Mouse (Mus musculus) frontal cortex, postnatal 10 days (tissue): ENCODE data around the gene Epb41l5.

Source experiments
- DNase-seq, 2 experiments: peaks; one replicate each; pipeline ENCODE4 v3.0.0; 2022; ENCODE audit warnings: low spot score in 2 of 2, mixed read lengths in 1 of 2

Gene Epb41l5

DNA sequence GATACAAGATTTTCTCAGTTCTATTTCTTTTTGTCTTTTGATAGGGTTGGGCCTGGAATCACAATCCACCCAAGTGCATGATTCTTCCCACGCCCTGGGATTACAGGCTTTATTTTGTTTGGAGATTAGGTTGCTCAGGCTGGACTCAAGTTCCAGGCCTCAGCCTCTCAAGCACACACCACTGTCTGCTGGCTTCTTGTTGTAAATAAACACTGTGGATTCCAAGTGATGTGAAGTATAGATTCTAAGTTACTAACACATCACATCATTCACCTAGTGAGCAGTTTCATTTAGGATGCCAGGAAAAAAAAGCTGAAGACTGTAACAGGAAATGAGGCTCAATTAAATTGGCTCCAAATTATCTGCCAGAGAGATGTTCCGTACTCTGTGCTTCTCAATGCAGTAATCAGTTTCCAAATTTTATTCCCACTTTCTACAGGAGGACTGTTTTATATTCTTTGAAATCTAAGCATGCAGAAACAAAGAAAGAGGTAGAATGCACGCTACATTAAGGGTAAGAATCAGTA, 51.8 kb downstream of the Epb41l5 start:
- no peak for DNase-seq

DNA sequence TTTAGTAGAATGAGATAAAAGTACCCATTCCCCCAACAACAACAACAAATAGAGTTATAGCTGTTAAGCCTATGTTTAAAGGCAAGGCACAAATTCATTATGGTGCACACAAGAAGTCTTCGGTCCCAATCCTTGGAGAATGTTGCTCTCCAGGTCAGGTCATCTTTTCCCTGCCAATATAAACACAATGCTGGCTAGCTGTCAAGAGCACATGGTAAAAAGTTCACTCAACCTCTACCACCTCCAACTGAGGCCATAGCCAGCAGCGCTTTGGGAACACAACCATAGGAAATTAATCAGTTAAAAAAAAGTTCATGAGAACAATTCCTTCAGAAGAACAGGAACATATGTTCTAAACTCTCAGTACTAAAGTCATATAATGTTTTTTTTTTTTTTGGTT, 58.8 kb downstream of the Epb41l5 start:
- no peak for DNase-seq

DNA sequence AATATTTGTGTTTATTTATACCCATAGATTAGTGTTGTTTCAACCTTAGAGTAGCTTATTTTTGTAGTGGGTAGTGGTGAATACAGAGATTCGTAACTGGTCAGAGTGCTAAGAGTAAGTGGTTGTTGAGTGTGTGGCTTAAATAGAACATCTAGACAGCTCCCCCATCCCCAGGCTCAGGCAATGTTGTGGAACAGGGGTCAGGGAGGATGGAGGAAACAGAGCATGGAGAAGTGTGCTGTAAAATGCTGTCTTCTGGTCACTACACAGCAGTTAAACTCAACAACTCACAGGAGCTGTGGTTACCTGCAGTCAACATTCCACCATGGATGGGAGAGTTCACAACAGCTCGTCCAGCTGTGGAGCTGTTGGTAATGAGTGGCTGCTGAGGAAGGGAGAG, 63.8 kb downstream of the Epb41l5 start:
- DNase-seq = no peak

DNA sequence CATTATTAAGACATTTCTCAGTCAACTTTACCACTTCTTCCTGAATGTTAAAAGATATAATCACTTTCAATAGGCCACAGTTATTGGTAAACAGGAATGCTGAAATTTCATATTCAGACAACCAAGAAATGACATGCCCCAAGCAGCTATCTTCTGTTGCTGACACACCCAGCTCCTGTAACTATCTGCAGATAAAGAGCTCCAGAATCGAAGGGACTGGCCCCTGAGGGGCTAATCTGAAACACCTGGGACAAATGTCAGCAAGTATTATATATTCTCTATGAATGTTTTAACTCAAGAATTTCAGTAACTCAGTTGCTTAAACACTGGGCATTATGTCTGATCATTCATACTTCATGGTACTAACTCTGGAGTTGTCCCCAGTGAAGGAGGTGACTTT, 78.7 kb downstream of the Epb41l5 start:
- DNase-seq = no peak

DNA sequence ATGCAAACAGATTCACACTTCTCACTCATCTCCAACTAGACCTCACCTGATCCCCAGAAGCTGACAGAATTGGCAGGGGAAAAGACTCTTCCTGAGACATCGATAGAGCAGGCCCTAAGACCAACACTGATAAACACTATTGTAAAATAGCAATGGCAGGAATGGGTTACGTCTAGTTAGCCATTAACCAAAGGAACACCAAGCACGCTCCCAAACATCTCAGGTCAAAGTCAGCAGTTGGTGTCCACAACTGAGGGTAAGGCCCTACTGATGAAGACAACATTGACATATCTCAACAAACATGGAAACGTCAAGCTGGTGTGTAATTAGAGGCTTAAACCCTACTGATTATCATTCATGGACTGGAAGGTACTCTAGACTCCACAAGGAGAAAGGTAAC, 83.3 kb downstream of the Epb41l5 start:
- no peak for DNase-seq

DNA sequence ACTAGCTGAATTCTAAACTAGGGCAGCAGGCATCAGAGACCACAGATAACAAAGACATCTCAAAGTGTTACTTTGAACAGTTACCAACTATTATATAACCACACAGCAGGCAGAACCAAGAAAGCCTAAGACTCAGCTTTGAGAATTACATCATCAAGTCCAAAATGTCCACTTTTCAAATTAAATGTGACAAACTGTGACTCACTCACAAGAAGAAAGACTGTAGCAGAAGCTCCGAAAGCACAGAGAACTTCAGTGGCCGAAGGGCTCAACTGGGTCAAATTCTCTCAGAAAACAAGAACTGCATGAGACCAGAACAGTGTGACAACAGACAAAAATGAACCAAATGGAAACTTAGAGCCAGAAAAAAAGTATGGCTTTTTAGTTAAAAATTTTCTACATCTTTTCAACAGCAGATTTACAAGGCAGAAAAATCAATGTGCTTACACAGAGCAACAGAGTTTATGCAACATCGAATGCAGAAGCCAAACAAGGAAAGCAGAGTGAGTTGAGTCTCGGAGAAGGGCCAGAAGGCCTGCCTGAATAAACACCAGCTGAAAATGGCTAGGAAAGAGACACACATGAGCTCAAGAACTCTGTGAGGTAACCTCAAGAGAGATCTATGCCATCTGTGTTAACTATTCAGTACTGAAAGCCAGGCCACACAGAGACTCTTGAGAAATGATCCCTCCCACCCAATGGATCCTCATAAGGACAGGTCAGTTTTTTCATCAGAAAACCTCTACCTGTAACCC, 91.0 kb downstream of the Epb41l5 start:
- DNase-seq = no peak

DNA sequence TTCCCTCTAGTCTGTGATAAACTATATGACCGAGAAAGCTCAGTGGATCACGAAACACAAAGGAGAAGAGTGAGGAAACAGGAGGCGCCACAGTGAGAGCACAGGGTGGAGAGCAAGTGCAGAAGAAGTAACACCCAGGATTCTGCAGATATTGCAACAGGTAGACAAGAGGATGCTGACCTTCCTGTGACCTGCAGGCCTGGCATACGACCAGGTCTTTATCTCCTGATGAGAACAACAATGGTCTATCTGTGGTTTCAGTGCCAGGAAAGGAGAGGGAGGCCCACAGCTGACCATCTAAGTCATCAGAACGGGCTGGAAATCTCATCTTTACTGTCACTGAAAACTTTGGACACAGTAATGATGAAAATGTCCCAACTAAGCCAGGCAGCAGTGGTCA, 93.1 kb downstream of the Epb41l5 start:
- no peak for DNase-seq

DNA sequence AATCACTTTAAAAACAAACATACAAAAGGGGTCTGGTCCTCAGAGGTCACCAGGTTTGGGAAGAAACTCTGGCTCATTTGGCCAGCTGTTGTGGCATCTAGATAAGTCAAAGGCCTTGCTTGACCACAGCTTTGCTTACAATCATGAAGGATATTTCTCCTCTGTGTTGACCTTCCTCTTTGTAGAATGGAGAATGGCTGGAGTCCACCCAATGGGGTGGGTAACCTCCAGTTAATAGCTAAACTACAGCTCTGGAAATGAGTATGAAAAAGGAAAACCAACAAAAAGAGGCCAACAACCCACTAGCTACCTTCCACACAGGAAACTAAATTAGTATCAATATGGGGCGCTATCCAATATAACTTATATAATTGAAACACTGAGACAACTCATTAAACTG, 97.1 kb downstream of the Epb41l5 start:
- DNase-seq = no peak

DNA sequence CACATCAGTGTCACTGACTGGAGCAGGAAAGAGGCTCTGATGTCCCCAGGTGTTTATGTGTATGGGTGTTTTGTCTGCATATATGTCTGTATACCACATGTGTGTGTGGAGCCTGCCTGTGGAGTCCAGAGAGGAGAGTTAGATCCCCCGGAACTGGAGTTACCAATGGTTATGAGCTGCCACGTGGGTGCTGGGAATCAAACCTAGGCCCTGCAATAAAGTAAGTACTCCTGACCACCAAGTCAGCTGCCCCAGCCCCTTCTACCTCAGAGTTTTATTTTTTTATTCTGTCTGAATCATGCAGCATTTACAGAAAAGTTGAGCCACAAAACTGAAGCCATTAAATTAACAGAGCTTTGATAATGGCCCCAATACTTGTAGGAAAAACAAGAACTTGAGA, 98.7 kb downstream of the Epb41l5 start:
- DNase-seq = no peak

DNA sequence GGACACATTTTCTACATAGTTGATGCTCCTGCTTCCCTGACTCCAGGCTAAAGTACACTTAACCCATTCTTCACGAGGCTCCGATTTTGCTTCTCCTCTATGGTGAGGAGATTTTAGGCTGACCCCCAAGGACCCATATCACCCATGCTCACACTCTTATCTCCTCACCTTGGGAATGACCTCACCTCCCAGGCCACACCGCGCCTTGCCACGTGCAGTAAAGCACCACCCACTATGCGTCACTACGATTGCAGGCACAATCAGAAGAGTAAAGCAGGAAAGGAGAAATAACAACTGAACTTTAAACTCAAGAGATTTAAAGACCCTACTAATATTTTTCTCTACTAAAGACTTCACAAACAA, 99.5 kb downstream of the Epb41l5 start:
- DNase-seq = no peak

DNA sequence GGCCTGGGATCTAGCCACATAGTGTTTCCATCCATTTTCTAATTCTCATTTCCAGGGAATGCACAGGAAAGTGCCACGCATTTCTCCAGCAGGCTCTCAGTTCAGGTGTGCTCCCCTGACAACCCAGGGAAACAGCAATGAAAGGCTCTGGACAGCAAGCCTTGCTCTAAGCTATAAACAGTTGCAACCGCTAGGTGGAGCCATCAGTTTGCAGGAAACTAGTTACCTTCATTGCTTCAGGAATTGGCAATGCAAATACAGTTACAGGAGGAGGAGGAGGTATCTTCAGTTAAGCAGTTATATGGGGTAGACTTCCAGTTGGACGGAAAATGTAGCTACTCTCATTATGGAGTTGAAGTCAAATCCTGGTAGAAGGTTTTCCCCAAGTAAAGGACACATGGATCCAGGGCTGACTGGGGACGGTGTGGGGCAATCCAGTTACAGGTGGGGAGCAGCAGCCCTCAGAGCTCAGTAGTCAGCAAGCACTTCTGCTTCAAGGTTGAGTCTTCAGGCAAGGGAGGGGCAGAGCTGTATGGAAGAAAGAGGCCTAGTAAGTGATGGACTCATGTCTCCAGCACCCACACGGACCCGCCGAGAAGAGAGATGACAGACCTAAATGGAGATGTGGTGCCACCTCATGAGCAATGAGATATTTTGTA, 100.0 kb downstream of the Epb41l5 start:
- peak; percentile 48 to 78 for DNase-seq

DNA sequence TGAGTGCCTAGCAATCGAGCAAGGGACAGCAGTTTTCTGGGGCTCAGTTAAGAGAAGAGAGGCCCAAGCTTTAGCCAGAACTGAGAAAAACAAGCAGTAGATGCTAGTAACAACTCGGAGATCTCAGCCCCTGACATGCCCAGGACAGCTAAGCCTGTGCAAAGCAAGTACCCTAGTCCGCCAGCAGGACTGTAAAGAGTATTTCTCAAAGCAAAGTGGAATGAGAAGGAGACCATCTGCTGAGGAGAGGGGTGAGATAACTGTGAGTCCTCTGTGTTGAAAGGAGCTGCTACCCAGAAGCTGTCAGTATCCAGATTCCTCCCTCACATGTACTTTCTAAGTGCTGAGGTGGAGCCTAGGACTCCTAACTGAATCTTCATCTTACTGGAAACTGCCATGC, 102.3 kb downstream of the Epb41l5 start:
- peak in 1 of 2 experiments; percentile 5 for DNase-seq

DNA sequence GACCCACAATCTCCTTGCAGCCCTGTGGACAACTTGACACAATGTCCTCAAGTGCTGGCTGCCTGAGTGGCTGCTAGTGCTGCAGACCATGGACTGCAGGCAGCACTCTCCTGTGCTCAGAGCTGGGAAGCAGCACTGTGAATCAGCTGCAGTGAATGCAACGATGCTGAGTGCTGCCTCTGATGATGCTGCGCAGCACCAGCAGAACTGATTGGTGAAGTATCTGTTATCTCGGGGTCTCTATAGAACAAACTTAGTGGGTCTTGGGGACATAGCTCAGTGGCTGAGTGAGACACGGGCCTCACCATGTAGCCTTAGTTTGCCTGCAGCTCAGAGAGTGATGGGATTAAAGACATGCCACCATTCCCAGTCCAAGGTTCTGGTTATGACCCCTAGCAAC, 103.1 kb downstream of the Epb41l5 start:
- DNase-seq = peak in 1 of 2 experiments; percentile 2

DNA sequence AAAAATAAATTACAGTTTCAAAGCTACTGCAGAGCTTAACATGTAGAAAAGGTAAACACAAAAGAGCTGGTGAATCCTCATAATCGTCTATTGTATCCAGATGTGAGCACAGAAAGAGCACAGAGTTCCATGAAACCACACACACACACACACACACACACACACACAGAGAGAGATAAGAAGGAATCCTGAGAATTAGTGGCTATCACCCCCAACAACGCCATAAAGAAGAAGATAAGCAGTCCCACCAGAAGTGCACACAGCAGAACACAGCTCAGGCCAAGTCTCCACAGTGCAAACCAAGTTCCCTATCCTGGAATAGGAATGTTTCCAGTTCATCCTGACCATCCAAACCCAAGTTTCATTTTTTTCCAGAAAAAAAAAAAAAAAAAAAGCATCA, 103.6 kb downstream of the Epb41l5 start:
- no peak for DNase-seq

DNA sequence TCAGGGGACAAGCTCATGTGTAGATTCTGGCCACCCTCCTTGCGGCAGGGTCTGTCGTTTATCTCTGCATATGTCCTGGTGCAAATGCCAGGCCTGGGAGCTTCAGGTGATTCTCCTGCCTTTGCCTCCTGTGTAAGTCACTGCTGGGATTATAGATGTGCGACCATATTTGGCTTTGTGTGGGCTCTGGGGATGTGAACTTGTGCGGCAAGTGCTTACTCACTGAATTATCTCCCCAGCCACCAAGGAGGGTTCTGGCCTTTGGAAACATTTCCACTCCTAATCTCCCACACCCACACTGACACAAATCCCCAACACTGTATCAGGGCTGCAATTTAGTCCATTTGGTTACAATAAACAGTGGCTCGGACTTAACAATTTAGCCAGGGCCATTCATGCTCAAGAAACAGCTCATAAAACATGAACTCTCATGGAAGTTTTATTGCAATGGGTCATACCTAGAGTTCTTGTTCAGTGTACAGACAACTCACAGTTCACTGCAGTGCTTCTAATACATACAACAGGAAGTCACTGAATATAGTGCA, 104.1 kb downstream of the Epb41l5 start:
- DNase-seq = no peak

DNA sequence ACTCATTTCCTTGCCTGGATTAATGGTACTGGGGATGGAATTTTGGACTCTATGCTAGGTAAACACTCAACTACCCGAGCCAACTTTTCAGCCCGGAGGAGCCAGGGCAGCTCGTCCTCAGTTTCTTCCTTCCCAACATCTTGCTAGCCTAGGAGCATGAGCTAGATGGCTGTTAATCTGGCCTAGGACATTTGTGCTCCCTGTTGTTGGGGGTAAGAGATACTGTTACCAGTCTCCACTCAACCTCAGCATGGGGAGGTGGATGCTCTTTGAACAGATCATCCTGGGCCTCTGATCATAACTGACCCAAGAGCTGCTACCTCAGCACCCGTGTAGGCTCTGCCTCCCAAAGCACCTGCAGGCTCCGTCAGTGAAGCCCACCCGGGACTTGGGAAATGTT, 105.5 kb downstream of the Epb41l5 start:
- no peak for DNase-seq

DNA sequence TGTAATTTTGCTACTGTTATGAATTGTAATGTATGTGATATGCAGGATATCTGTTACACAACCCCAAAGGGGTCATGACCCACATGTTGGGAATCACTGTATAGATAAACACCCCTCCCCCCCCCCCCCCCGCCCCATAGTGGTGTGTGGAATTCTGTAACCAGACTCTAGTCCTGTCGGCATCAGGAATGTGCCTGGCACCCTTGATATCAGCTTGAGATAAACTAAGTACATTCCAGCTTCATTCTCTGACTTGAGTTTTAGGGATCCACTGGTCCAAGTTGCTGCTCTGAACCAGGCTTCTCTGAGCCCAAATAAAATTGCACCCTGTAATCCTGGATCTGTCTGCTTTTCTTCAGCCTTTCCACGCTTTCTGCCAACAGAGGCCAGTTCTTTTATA, 107.2 kb downstream of the Epb41l5 start:
- DNase-seq = no peak

DNA sequence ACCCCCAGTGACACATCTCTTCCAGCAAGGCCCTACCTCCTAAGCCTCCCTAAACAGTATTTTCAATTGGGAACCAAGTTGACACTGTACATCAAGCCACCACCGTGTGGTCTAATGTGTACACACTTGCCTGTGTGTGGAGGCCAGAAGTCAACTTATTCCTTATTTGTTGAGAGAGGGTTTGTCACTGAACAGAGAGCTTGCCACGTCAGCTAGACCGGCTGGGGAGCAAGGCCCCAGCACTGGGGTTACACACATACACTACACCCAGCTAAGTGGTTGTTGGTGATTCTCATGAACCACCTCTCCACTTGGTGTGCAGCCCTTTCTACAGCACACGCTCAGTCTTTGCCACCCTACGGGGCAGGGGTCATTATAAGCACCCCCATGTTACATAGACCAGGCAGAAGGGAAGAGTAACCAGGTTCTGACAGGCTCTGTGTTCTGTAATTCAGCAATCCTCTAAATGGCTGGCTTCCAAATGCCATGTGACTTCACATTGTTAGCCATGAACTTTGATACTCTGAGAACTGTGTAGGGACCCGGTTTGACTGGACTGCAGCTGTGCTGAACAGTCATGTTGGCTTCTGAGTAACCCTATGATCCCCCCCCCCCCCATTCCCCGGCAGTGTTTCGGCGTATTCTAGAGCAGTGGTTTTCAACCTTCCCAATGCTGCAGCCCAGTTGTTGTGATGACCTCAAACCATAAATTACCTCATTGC, 107.8 kb downstream of the Epb41l5 start:
- DNase-seq = no peak

DNA sequence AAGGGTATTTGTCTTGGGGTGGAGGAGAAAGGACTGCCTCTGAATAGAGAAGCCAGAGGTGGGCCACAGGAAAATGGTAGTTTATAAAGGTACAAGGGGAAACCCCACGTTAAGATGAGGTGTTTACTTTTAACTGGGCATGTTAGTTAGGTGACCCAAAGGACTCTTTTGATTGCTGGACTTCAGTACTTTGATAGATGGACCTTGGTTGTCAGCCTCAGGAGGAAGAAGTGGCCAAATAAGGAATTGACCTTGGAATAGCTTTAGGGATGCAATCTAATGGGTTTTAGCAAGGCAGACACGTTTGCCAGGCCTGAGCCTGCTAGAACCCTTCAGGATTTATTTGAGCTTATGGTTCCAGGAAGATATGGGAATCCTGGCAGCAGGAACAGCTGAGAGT, 109.5 kb downstream of the Epb41l5 start:
- DNase-seq = no peak

DNA sequence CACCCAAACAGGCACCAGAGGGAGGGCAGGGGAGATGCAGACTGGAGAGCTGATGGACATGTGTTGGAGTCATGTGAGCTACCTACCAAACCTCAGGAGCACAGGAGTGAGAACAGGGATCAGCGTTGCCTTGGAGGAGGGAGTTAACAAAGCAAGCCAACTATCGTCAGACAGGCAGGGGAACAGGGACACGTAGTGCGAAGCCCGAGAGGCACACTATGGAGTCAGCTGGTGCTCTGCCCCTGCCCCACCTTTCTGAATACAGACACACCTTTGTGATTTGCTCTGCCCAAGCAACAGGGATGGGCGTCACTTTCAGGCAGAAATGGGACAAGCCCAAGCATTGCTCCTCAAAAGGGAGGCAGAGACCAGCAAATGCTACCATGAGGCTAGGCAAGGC, 111.1 kb downstream of the Epb41l5 start:
- no peak for DNase-seq

DNA sequence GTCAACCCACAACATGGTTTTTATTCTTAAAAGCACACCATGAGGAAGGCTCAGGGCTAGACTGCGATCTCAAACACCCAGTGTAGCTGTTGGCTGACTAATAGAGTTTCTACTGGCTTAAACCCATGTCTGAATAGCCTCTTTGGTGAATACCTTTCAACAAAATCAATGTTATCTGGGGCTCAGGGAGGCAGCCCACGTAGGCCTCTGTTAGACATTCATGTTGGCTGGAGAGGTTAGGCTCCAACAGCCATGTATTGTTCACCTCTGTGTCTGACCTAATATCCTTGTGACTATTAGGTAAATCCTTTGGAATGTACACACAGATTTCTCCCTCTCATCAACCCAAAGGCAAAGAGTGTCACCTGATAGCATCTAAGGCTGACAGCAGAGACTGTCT, 112.7 kb downstream of the Epb41l5 start:
- no peak for DNase-seq

DNA sequence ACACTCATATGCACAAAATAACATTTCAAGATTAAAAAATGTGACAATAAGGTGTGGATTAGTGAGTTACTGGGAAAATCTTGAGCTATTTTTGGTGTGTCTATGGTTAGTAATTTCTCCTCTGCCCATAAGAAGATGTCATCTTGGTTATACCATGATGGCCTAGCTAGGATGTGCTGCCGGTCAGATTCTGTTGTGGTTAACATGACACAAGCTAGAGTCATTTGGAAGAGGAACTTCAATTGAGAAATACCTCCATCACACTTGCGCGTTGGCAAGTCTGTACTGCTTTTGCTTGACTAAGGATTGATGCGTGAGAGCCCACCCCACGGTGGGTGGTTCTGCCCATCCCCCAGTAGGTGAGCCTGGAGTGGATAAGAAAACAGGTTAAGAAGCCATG, 114.5 kb downstream of the Epb41l5 start:
- no peak for DNase-seq
